ENCODE assay signal across 28 mouse cellular contexts in genomic region chr6:136364008-136364407, GRCm38 (mm10). TPM values are rescaled to one million over a fixed set of nuclear protein-coding genes. Genes with fewer than 3 reads are reported as not detected.
DNase-seq lines count a peak whose midpoint lies in the region; ATAC-seq and TF ChIP-seq lines count a peak whose summit lies in the region.
"Had no signal": no experiment of that assay in that cellular context is flagged by ENCODE, and none has a peak within 500 bp of the region (broad histone marks: within the 10 kb centered on the region; RNA-seq: fewer than 3 reads in every experiment).

No protein-coding gene starts in this region.

- peaks cover 8% of the 10 kb centered on the region; the same call in 1 of the 2 replicates for H3K4me1 ChIP-seq in forebrain, postnatal 0 days (ENCODE audit: insufficient read depth)
- peaks cover 10% of the 10 kb centered on the region for H3K4me1 ChIP-seq in forebrain, embryonic 16.5 days (replicated peaks; ENCODE audit: control insufficient read depth, insufficient read depth, low read length)
- H3K4me1 ChIP-seq in midbrain, embryonic 11.5 days (ENCODE audit: control insufficient read depth, insufficient read depth, low read length) = no peaks in the 10 kb centered on the region
- H3K4me1 ChIP-seq in midbrain, embryonic 14.5 days (ENCODE audit: control insufficient read depth, insufficient read depth, low read length) = no peaks in the 10 kb centered on the region
- H3K4me1 ChIP-seq: embryonic facial prominence, embryonic 15.5 days; forebrain, embryonic 10.5 days; hindbrain, embryonic 15.5 days had no signal

- no peak overlapping the region for H3K4me3 ChIP-seq in forebrain, postnatal 0 days (ENCODE audit: low read depth, low read length)
- no peak overlapping the region for H3K4me3 ChIP-seq in forebrain, embryonic 16.5 days (replicated peaks; ENCODE audit: low read length)
- no peak overlapping the region; the same call in 1 of the 2 replicates for H3K4me3 ChIP-seq in left cerebral cortex, adult 2 months
- H3K4me3 ChIP-seq in midbrain, embryonic 11.5 days (ENCODE audit: low read depth, low read length) = no peak overlapping the region
- no peak overlapping the region for H3K4me3 ChIP-seq in midbrain, embryonic 14.5 days (replicated peaks; ENCODE audit: low read depth, low read length)
- H3K4me3 ChIP-seq: embryonic facial prominence, embryonic 15.5 days; erythroblast, embryonic 14.5 days; forebrain, embryonic 10.5 days; gastrocnemius, adult 2 months; heart, embryonic 13.5 days; hindbrain, embryonic 15.5 days had no signal

- H3K9me3 ChIP-seq in forebrain, postnatal 0 days (ENCODE audit: low read length) = no peaks in the 10 kb centered on the region
- H3K9me3 ChIP-seq in forebrain, embryonic 16.5 days (ENCODE audit: control insufficient read depth, low read length) = no peaks in the 10 kb centered on the region
- no peaks in the 10 kb centered on the region for H3K9me3 ChIP-seq in midbrain, embryonic 11.5 days (ENCODE audit: control insufficient read depth, low read length)
- H3K9me3 ChIP-seq in midbrain, embryonic 14.5 days (ENCODE audit: control insufficient read depth, low read length) = no peaks in the 10 kb centered on the region
- H3K9me3 ChIP-seq: embryonic facial prominence, embryonic 15.5 days; forebrain, embryonic 10.5 days; heart, embryonic 13.5 days; hindbrain, embryonic 15.5 days had no signal

- H3K9ac ChIP-seq in forebrain, postnatal 0 days = no peak overlapping the region
- no peak overlapping the region for H3K9ac ChIP-seq in forebrain, embryonic 16.5 days (replicated peaks; ENCODE audit: low read depth, low read length)
- H3K9ac ChIP-seq in midbrain, embryonic 11.5 days (ENCODE audit: low read length) = no peak overlapping the region
- no peak overlapping the region for H3K9ac ChIP-seq in midbrain, embryonic 14.5 days (replicated peaks; ENCODE audit: low read length)
- H3K9ac ChIP-seq: embryonic facial prominence, embryonic 15.5 days; heart, embryonic 13.5 days; hindbrain, embryonic 15.5 days had no signal

- H3K4me2 ChIP-seq in forebrain, postnatal 0 days (ENCODE audit: low read depth) = peak overlapping the region; percentile 11; the same call in 1 of the 2 replicates
- H3K4me2 ChIP-seq in forebrain, embryonic 16.5 days (ENCODE audit: low read length) = no peak overlapping the region
- no peak overlapping the region for H3K4me2 ChIP-seq in midbrain, embryonic 11.5 days
- no peak overlapping the region for H3K4me2 ChIP-seq in midbrain, embryonic 14.5 days (ENCODE audit: low read length)
- H3K4me2 ChIP-seq: embryonic facial prominence, embryonic 15.5 days; heart, embryonic 13.5 days; hindbrain, embryonic 15.5 days had no signal

- H3K36me3 ChIP-seq in forebrain, postnatal 0 days (ENCODE audit: insufficient read depth) = no peaks in the 10 kb centered on the region
- H3K36me3 ChIP-seq in forebrain, embryonic 16.5 days (ENCODE audit: control insufficient read depth, insufficient read depth) = no peaks in the 10 kb centered on the region
- H3K36me3 ChIP-seq in midbrain, embryonic 11.5 days (ENCODE audit: control insufficient read depth, insufficient read depth, low read length) = no peaks in the 10 kb centered on the region
- H3K36me3 ChIP-seq in midbrain, embryonic 14.5 days (ENCODE audit: control insufficient read depth, insufficient read depth, low read length) = no peaks in the 10 kb centered on the region
- H3K36me3 ChIP-seq: embryonic facial prominence, embryonic 15.5 days; forebrain, embryonic 10.5 days; heart, embryonic 13.5 days; hindbrain, embryonic 15.5 days had no signal

- H3K27me3 ChIP-seq in forebrain, postnatal 0 days (ENCODE audit: insufficient read depth, low read length) = no peaks in the 10 kb centered on the region
- no peaks in the 10 kb centered on the region for H3K27me3 ChIP-seq in forebrain, embryonic 16.5 days (replicated peaks; ENCODE audit: control insufficient read depth, insufficient read depth, low read length)
- no peaks in the 10 kb centered on the region for H3K27me3 ChIP-seq in midbrain, embryonic 11.5 days (ENCODE audit: control insufficient read depth, insufficient read depth, low read length)
- H3K27me3 ChIP-seq in midbrain, embryonic 14.5 days (ENCODE audit: control insufficient read depth, insufficient read depth, low read length) = no peaks in the 10 kb centered on the region
- H3K27me3 ChIP-seq: embryonic facial prominence, embryonic 15.5 days; heart, embryonic 13.5 days; hindbrain, embryonic 15.5 days had no signal

- TF ChIP-seq CTCF in forebrain, postnatal 0 days (IDR thresholded peaks at IDR 0.05; ENCODE audit: low read depth) = no peak
- no peak for TF ChIP-seq CTCF in left cerebral cortex, adult 2 months (IDR thresholded peaks at IDR 0.05)

- 36% methylated on average over 4 of the region's 4 CpGs for WGBS in forebrain, postnatal 0 days
- 61% methylated on average over 4 of the region's 4 CpGs for WGBS in forebrain, embryonic 16.5 days
- 76% methylated on average over 4 of the region's 4 CpGs for WGBS in midbrain, embryonic 11.5 days
- WGBS in midbrain, embryonic 14.5 days = 71% methylated on average over 4 of the region's 4 CpGs

- H3K27ac ChIP-seq in forebrain, postnatal 0 days (ENCODE audit: low read depth, low read length) = peak overlapping the region; percentile 51
- H3K27ac ChIP-seq in forebrain, embryonic 16.5 days (ENCODE audit: low read length) = no peak overlapping the region
- H3K27ac ChIP-seq in left cerebral cortex, adult 2 months = peak overlapping the region; percentile 91
- H3K27ac ChIP-seq in midbrain, embryonic 11.5 days (ENCODE audit: low read depth, low read length) = no peak overlapping the region
- H3K27ac ChIP-seq in midbrain, embryonic 14.5 days (replicated peaks; ENCODE audit: low read depth, low read length) = no peak overlapping the region
- H3K27ac ChIP-seq: embryonic facial prominence, embryonic 15.5 days; forebrain, embryonic 10.5 days; gastrocnemius, adult 2 months; heart, embryonic 13.5 days; hindbrain, embryonic 15.5 days had no signal

- 0 out of 2 replicates have a peak, but pooled peaks have one; percentile 8 for ATAC-seq in forebrain, postnatal 0 days
- ATAC-seq in forebrain, embryonic 16.5 days = no peak
- ATAC-seq in midbrain, embryonic 11.5 days (ENCODE audit: low FRiP score) = no peak
- no peak for ATAC-seq in midbrain, embryonic 14.5 days (ENCODE audit: low FRiP score, low TSS enrichment)

- intact Hi-C loops in left cerebral cortex, adult 2 months (cut with DNase I) = loop anchor here (5.0 kb wide), 1 partner anchor 462 kb away; no protein-coding TSS in a partner anchor
- intact Hi-C loops in left cerebral cortex, postnatal 4 days (cut with DNase I) = no loop called here

- DNase-seq in forebrain, postnatal 0 days = no peak
- DNase-seq in left cerebral cortex, adult 2 months (ENCODE audit: extremely low spot score in 1 of 2, low spot score in 2 of 2) = no peak
- DNase-seq in left cerebral cortex, postnatal 4 days = no peak
- DNase-seq in midbrain, embryonic 11.5 days (ENCODE audit: low spot score, missing footprints) = peak; percentile 77
- DNase-seq in midbrain, embryonic 14.5 days = no peak
- DNase-seq in telencephalon, adult 2 months (ENCODE audit: low read depth, low spot score) = peak; percentile 81
- no peak for DNase-seq in urinary bladder, adult 18-20 months (ENCODE audit: low spot score in 2 of 2)
- DNase-seq: adrenal gland, postnatal 10 days; cerebellum, adult 2 months; cerebellum, postnatal 10 days; embryo, embryonic 11 days; gastrocnemius, adult 2 months; gastrocnemius, postnatal 25 days; heart, postnatal 36 days had no signal

RNA-seq across cellular contexts. Expression of gene Gm8994, which starts 36.7 kb away (rescaled TPM):
- 0.14 TPM in 1 of 2 replicates, not detected in the other for total RNA-seq in forebrain, postnatal 0 days (2014; rRNA removed)
- not detected in 2 replicates for polyA plus RNA-seq in forebrain, postnatal 0 days (2015; fragmentation: Nextera tagmentation; extraction: Ambion mirVana)
- not detected in 2 replicates for polyA plus RNA-seq in forebrain, embryonic 16.5 days (2015; fragmentation: Nextera tagmentation; extraction: Ambion mirVana)
- total RNA-seq in left cerebral cortex, adult 2 months (2021) = not detected
- total RNA-seq in left cerebral cortex, postnatal 4 days (2021) = not detected
- not detected in 2 replicates for polyA plus RNA-seq in midbrain, embryonic 11.5 days (2014; fragmentation: Nextera tagmentation; extraction: Ambion mirVana)
- polyA plus RNA-seq in midbrain, embryonic 14.5 days (2014; fragmentation: Nextera tagmentation; extraction: Ambion mirVana) = not detected in 2 replicates
- total RNA-seq: adrenal gland, postnatal 10 days; adrenal gland, postnatal 4 days; gastrocnemius, adult 2 months; gastrocnemius, postnatal 25 days; granulocyte monocyte progenitor cell, adult 5-6 weeks; heart, adult 8-10 months; heart, postnatal 36 days had no signal
- polyA plus RNA-seq: embryonic facial prominence, embryonic 11.5 days; embryonic facial prominence, embryonic 15.5 days; erythroblast, embryonic 14.5 days; forebrain, embryonic 10.5 days; heart, embryonic 13.5 days; heart, postnatal 0 days; hindbrain, embryonic 11.5 days; hindbrain, embryonic 15.5 days had no signal

RNA-seq across cellular contexts. Expression of gene E330021D16Rik, which starts 51.4 kb away (rescaled TPM):
- 0.29 TPM in 1 of 2 replicates, not detected in the other for total RNA-seq in forebrain, postnatal 0 days (2014; rRNA removed)
- polyA plus RNA-seq in forebrain, postnatal 0 days (2015; fragmentation: Nextera tagmentation; extraction: Ambion mirVana) = not detected in 2 replicates
- polyA plus RNA-seq in forebrain, embryonic 16.5 days (2015; fragmentation: Nextera tagmentation; extraction: Ambion mirVana) = not detected in 2 replicates
- not detected for total RNA-seq in left cerebral cortex, adult 2 months (2021)
- not detected for total RNA-seq in left cerebral cortex, postnatal 4 days (2021)
- polyA plus RNA-seq in midbrain, embryonic 11.5 days (2014; fragmentation: Nextera tagmentation; extraction: Ambion mirVana) = not detected in 2 replicates
- polyA plus RNA-seq in midbrain, embryonic 14.5 days (2014; fragmentation: Nextera tagmentation; extraction: Ambion mirVana) = not detected in 2 replicates
- total RNA-seq: adrenal gland, postnatal 10 days; gastrocnemius, adult 2 months; gastrocnemius, postnatal 25 days; granulocyte monocyte progenitor cell, adult 5-6 weeks; heart, adult 8-10 months; heart, postnatal 36 days; MEL had no signal
- polyA plus RNA-seq: C2C12; cerebellum, adult 2 months; embryonic facial prominence, embryonic 15.5 days; erythroblast, embryonic 14.5 days; forebrain, embryonic 10.5 days; heart, embryonic 13.5 days; heart, postnatal 0 days; hindbrain, embryonic 11.5 days; hindbrain, embryonic 15.5 days had no signal

Comparison
In these comparisons a context has a peak if more than half of its experiments do, and no peak if none do; other contexts are left out.
1. DNase-seq: peak in midbrain, embryonic 11.5 days (single experiment) and telencephalon, adult 2 months (single experiment); none in forebrain, postnatal 0 days (single experiment), left cerebral cortex, adult 2 months (0 of 2), left cerebral cortex, postnatal 4 days (single experiment), midbrain, embryonic 14.5 days (single experiment) and urinary bladder, adult 18-20 months (0 of 2).
2. H3K27ac ChIP-seq: peak in forebrain, postnatal 0 days (single experiment) and left cerebral cortex, adult 2 months (single experiment); none in forebrain, embryonic 16.5 days (single experiment), midbrain, embryonic 11.5 days (single experiment) and midbrain, embryonic 14.5 days (single experiment).